Mouse (Mus musculus) liver, embryonic 13.5 days (tissue): ENCODE data around the gene Gm13420. TPM values are rescaled to one million over a fixed set of nuclear protein-coding genes. Genes with fewer than 3 reads are reported as not detected.

ENCODE experiments used
- ATAC-seq: fragments of 200-750 bp; cut with Nextera tagmentation; 2 replicates; pipeline ENCODE4 v1.8.0; 2017; ENCODE audit warnings: low read depth, mild to moderate bottlenecking, moderate number of reproducible peaks, moderate library complexity
- DNase-seq: peaks from one replicate; pipeline ENCODE4 v3.0.0; 2022
- H3K27ac ChIP-seq: fragments of 300-500 bp; sonication (generic); 2 replicates; pipeline ENCODE4 v1.5.1; 2015; ENCODE audit warnings: moderate library complexity, mild to moderate bottlenecking, inconsistent platforms
- H3K27me3 ChIP-seq: fragments of 300-500 bp; sonication (generic); 2 replicates; pipeline ENCODE4 v1.6.1; 2015; ENCODE audit warnings: mild to moderate bottlenecking, inconsistent platforms
- H3K36me3 ChIP-seq: fragments of 300-500 bp; sonication (generic); 2 replicates; pipeline ENCODE4 v1.6.1; 2015; ENCODE audit warnings: mild to moderate bottlenecking, inconsistent platforms
- H3K4me1 ChIP-seq: fragments of 300-500 bp; sonication (generic); replicated peaks from 2 replicates; pipeline ENCODE4 v1.6.1; 2015; ENCODE audit warnings: inconsistent platforms
- H3K4me2 ChIP-seq: fragments of 300-500 bp; sonication (generic); 2 replicates; pipeline ENCODE4 v1.6.1; 2015; ENCODE audit warnings: inconsistent platforms, mild to moderate bottlenecking, moderate library complexity
- H3K4me3 ChIP-seq: fragments of 300-500 bp; sonication (generic); replicated peaks from 2 replicates; pipeline ENCODE4 v1.5.1; 2015; ENCODE audit warnings: mild to moderate bottlenecking, inconsistent platforms
- H3K9ac ChIP-seq: fragments of 300-500 bp; sonication (generic); 2 replicates; pipeline ENCODE4 v1.6.1; 2015; ENCODE audit warnings: mild to moderate bottlenecking, inconsistent platforms
- H3K9me3 ChIP-seq: fragments of 300-500 bp; sonication (generic); replicated peaks from 2 replicates; pipeline ENCODE4 v1.6.1; 2016; ENCODE audit warnings: inconsistent platforms
- WGBS: fragments of 180-500 bp; shearing (Covaris S2); methylation state at CpG from one replicate; pipeline ENCODE4 v1.1.7; 2015; ENCODE audit not compliant: insufficient replicate concordance; 5-methylcytosine and 5-hydroxymethylcytosine counted together
- polyA plus RNA-seq: library from polyadenylated mRNA; unstranded; fragments of >200 nt; fragmentation: Nextera tagmentation; extraction: Ambion mirVana; gene quantifications from 2 replicates; pipeline ENCODE4 v1.2.1, GENCODE M21; 2015

Gene Gm13420
- polyA plus RNA-seq, 1 experiment from 2014 or later: 0.30 TPM

- Histone ChIP-seq H3K36me3 (peaks cover 82% of the 10 kb centered on the region), H3K4me3 (no peak overlapping the region), H3K9ac (no peak overlapping the region), H3K4me1 (peaks cover 27% of the 10 kb centered on the region), H3K27ac (no peak overlapping the region), H3K27me3 (no peaks in the 10 kb centered on the region), H3K9me3 (no peaks in the 10 kb centered on the region), H3K4me2 (no peak overlapping the region)
- DNase-seq (no peak), ATAC-seq (no peak)
Observed at GRCm38 (mm10) chr2:29700898-29701297, 50.6 kb downstream of the Gm13420 start.

GRCm38 (mm10) chr2:29698421-29699290 is 52.8 kb downstream of the Gm13420 start:
- no peaks in the 10 kb centered on the region for H3K27me3 ChIP-seq
- peaks cover 9% of the 10 kb centered on the region for H3K4me1 ChIP-seq
- no peak overlapping the region for H3K4me2 ChIP-seq
- H3K36me3 ChIP-seq: peaks cover 75% of the 10 kb centered on the region
- 68% methylated on average over 6 of the region's 6 CpGs for WGBS
- no peak for DNase-seq
- H3K4me3 ChIP-seq: no peak overlapping the region
- H3K27ac ChIP-seq: no peak overlapping the region
- H3K9ac ChIP-seq: no peak overlapping the region
- ATAC-seq: no peak
- no peaks in the 10 kb centered on the region for H3K9me3 ChIP-seq

DNA sequence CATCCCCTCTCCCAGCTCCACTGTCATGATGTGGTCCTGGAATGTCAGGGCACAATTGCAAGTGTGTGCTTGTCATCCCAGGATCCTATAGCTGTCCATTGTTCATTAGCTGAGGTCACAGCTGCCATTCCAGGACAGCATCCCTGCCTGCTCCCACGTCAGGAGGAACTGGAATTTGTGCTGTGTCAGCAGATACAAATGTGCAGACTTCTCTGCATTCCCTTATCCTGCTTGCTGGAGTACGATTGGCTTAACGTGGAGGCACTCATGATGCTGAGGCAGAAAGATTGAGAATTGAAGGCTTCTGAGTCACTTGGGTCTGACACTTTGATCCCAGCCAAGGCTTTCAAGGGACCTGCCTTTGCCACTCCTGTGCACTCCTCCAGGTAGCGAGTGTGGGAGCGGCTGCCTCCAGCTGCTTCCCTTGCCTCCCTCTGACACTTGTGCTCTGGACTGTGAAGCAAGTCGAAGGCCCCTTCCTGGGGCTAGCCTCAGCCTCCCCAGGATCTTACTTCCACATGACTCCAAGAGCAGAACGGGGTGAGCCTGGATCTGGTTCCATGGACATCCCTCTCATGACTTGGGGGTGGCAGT is 55.2 kb downstream of the Gm13420 start:
- H3K36me3 ChIP-seq: peaks cover 77% of the 10 kb centered on the region
- 78% methylated on average over 7 of the region's 7 CpGs for WGBS

More for the DNA sequence above, 55.2 kb downstream of the Gm13420 start:
- no peaks in the 10 kb centered on the region for H3K4me1 ChIP-seq
- H3K4me2 ChIP-seq: no peak overlapping the region
- no peak overlapping the region for H3K27ac ChIP-seq
- no peak overlapping the region for H3K4me3 ChIP-seq
- no peak overlapping the region for H3K9ac ChIP-seq
- no peaks in the 10 kb centered on the region for H3K9me3 ChIP-seq
- ATAC-seq: no peak
- DNase-seq: no peak
- H3K27me3 ChIP-seq: no peaks in the 10 kb centered on the region

Other genes starting within 250 kb of the Gm13420 start
- 5.3 and 5.4 TPM in 2 replicates for gene Rapgef1, start 132.0 kb downstream of the Gm13420 start, polyA plus RNA-seq
- gene Gm13547, start 7.6 kb upstream of the Gm13420 start, polyA plus RNA-seq: not detected in 2 replicates
- 15.2 and 15.6 TPM in 2 replicates for gene Coq4, start 35.8 kb upstream of the Gm13420 start, polyA plus RNA-seq
- 16.2 and 19.1 TPM in 2 replicates for gene Trub2, start 36.8 kb upstream of the Gm13420 start, polyA plus RNA-seq
- 2.3 and 2.4 TPM in 2 replicates for gene Slc27a4, start 50.9 kb upstream of the Gm13420 start, polyA plus RNA-seq
- 9.9 and 11.4 TPM in 2 replicates for gene Urm1, start 68.4 kb upstream of the Gm13420 start, polyA plus RNA-seq
- gene Cercam, start 117.5 kb upstream of the Gm13420 start, polyA plus RNA-seq: 31.1 and 39.0 TPM in 2 replicates
- 39.5 and 49.9 TPM in 2 replicates for gene Odf2, start 137.5 kb upstream of the Gm13420 start, polyA plus RNA-seq
- 29.8 and 33.7 TPM in 2 replicates for gene Gle1, start 183.7 kb upstream of the Gm13420 start, polyA plus RNA-seq
- 10.9 and 11.3 TPM in 2 replicates for gene Sptan1, start 213.9 kb upstream of the Gm13420 start, polyA plus RNA-seq